Mouse (Mus musculus) heart, embryonic 14.5 days (tissue): Measurements from ENCODE around the gene Lyar. TPM values are rescaled to one million over a fixed set of nuclear protein-coding genes. Genes with fewer than 3 reads are reported as not detected.

ENCODE experiments used
- ATAC-seq: fragments of 200-750 bp; cut with Nextera tagmentation; 2 replicates; pipeline ENCODE4 v1.8.0; 2017; ENCODE audit warnings: low read depth, moderate TSS enrichment; ENCODE audit not compliant: insufficient number of reproducible peaks, insufficient read depth, low FRiP score
- H3K27ac ChIP-seq, 2 experiments: fragments of 200-500 bp in 1 of 2; fragments of 300-500 bp in 1 of 2; sonication (generic) in 1 of 2; replicated peaks in 1 of 2; 2 replicates each; pipeline ENCODE4 v1.5.1; 2012 to 2014; ENCODE audit warnings: low read depth in 2 of 2, low read length in 2 of 2, control low read depth in 1 of 2, mild to moderate bottlenecking in 1 of 2, mixed read lengths in 1 of 2; ENCODE audit not compliant: control insufficient read depth in 1 of 2, insufficient read depth in 1 of 2
- H3K27me3 ChIP-seq: fragments of 300-500 bp; sonication (generic); 2 replicates; pipeline ENCODE4 v1.6.1; 2014; ENCODE audit warnings: mild to moderate bottlenecking, low read length, control low read depth; ENCODE audit not compliant: control insufficient read depth, insufficient read depth
- H3K36me3 ChIP-seq: fragments of 300-500 bp; sonication (generic); 2 replicates; pipeline ENCODE4 v1.6.1; 2014; ENCODE audit warnings: mild to moderate bottlenecking, control low read depth, low read length, mixed read lengths; ENCODE audit not compliant: control insufficient read depth, insufficient read depth
- H3K4me1 ChIP-seq, 2 experiments: fragments of 200-500 bp in 1 of 2; fragments of 300-500 bp in 1 of 2; sonication (generic) in 1 of 2; 2 replicates each; pipeline ENCODE4 v1.6.1; 2012 to 2014; ENCODE audit warnings: low read length in 2 of 2, control low read depth in 1 of 2, mixed read lengths in 1 of 2; ENCODE audit not compliant: control insufficient read depth in 2 of 2, insufficient read depth in 2 of 2
- H3K4me2 ChIP-seq: fragments of 300-500 bp; sonication (generic); 2 replicates; pipeline ENCODE4 v1.6.1; 2014; ENCODE audit warnings: mild to moderate bottlenecking, low read length
- H3K4me3 ChIP-seq, 2 experiments: fragments of 200-500 bp in 1 of 2; fragments of 300-500 bp in 1 of 2; sonication (generic) in 1 of 2; 2 replicates each; pipeline ENCODE4 v1.5.1; 2012 to 2014; ENCODE audit warnings: low read length in 2 of 2, mild to moderate bottlenecking in 2 of 2, control low read depth in 1 of 2, low read depth in 1 of 2, moderate library complexity in 1 of 2; ENCODE audit not compliant: control insufficient read depth in 1 of 2, insufficient read depth in 1 of 2
- H3K9ac ChIP-seq: fragments of 300-500 bp; sonication (generic); 2 replicates; pipeline ENCODE4 v1.6.1; 2014; ENCODE audit warnings: mild to moderate bottlenecking, low read length
- H3K9me3 ChIP-seq: fragments of 300-500 bp; sonication (generic); 2 replicates; pipeline ENCODE4 v1.6.1; 2016; ENCODE audit warnings: low read length, control low read depth; ENCODE audit not compliant: control insufficient read depth
- WGBS: fragments of 180-500 bp; shearing (Covaris S2); extraction: QIAGEN DNeasy Blood & Tissue Kit; methylation state at CpG from one replicate; pipeline ENCODE4 v1.1.7; 2014; 5-methylcytosine and 5-hydroxymethylcytosine counted together
- polyA plus RNA-seq: library from polyadenylated mRNA; unstranded; fragments of >200 nt; fragmentation: Nextera tagmentation; extraction: Ambion mirVana; gene quantifications from 2 replicates; pipeline ENCODE4 v1.2.1, GENCODE M21; 2014

The Lyar gene
- polyA plus RNA-seq, 1 experiment from 2014 or later: 39.9 TPM

DNA sequence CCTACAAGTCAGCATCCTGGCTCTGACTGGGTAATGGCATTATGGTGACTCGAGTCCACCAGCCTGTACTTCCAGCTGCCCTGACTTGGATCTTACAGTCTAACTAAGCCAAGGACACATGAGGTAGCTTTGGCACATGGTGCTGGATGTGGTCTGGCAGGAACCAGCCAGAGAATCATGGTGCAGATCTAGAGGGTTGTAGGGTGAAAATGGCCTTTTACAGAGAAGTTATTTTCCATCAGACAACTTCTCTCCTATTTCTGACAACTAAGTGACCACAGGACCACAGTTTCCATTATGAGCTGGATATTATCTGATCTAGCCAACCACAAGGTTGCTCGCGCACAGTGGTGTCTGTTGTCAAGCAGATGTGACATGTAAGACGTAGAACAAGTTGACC is 53.6 kb downstream of the Lyar start:
- H3K27me3 ChIP-seq: peaks cover 48% of the 10 kb centered on the region
- peaks cover 2 to 11% of the 10 kb centered on the region in 2 experiments; a peak in 1 of 4 replicates for H3K4me1 ChIP-seq
- no peak for ATAC-seq
- H3K4me3 ChIP-seq: no peak overlapping the region
- H3K9me3 ChIP-seq: no peaks in the 10 kb centered on the region
- H3K27ac ChIP-seq: no peak overlapping the region
- H3K36me3 ChIP-seq: peaks cover 26% of the 10 kb centered on the region
- no peak overlapping the region for H3K9ac ChIP-seq
- H3K4me2 ChIP-seq: no peak overlapping the region
- WGBS: 83% methylated on average over 4 of the region's 4 CpGs

- Histone ChIP-seq H3K36me3 (peaks cover 8% of the 10 kb centered on the region), H3K9me3 (no peaks in the 10 kb centered on the region), H3K27me3 (peaks cover 68% of the 10 kb centered on the region), H3K27ac (no peak within 1 kb of the TSS), H3K4me3 (peak within 1 kb of the TSS in 1 of 2 experiments; percentile 26; a peak in 2 of 4 replicates), H3K9ac (no peak within 1 kb of the TSS), H3K4me1 (peaks cover 2 to 11% of the 10 kb centered on the region in 2 experiments; a peak in 1 of 4 replicates), H3K4me2 (peak within 1 kb of the TSS; percentile 53)
- no peak for ATAC-seq
- WGBS: 8% methylated on average over 4 of the region's 4 CpGs
Measured at GRCm38 (mm10) chr5:38275771-38276170, 55.5 kb downstream of the Lyar start, which contains the start of gene Otop1. Otop1 (plus strand) TSS chr5:38275972.

GRCm38 (mm10) chr5:38276451-38276850 is 56.2 kb downstream of the Lyar start:
- Histone ChIP-seq H3K9ac (no peak overlapping the region), H3K4me3 (0 out of 4 replicates have a peak overlapping the region, but pooled peaks of 1 of the 2 experiments have one; percentile 26), H3K27ac (no peak overlapping the region), H3K27me3 (peaks cover 69% of the 10 kb centered on the region), H3K4me2 (peak overlapping the region; percentile 45), H3K9me3 (no peaks in the 10 kb centered on the region), H3K36me3 (peaks cover 1% of the 10 kb centered on the region; the same call in 1 of the 2 replicates), H3K4me1 (peaks cover 2 to 11% of the 10 kb centered on the region in 2 experiments; a peak in 1 of 4 replicates)
- under 1% methylated on average over 19 of the region's 19 CpGs for WGBS
- ATAC-seq: no peak

- Histone ChIP-seq H3K9ac (no peak overlapping the region), H3K4me1 (peaks cover 2 to 11% of the 10 kb centered on the region in 2 experiments; a peak in 1 of 4 replicates), H3K4me3 (peak overlapping the region; percentile 10 to 26; a peak in 3 of 4 replicates), H3K27ac (no peak overlapping the region), H3K27me3 (peaks cover 69% of the 10 kb centered on the region), H3K4me2 (peak overlapping the region; percentile 53), H3K36me3 (no peaks in the 10 kb centered on the region), H3K9me3 (no peaks in the 10 kb centered on the region)
- 4% methylated on average over 58 of the region's 65 CpGs for WGBS
- ATAC-seq: no peak
Measured at GRCm38 (mm10) chr5:38277098-38277866, 57.0 kb downstream of the Lyar start.

GRCm38 (mm10) chr5:38277936-38278600 is 57.8 kb downstream of the Lyar start:
- no peaks in the 10 kb centered on the region for H3K9me3 ChIP-seq
- no peak overlapping the region for H3K27ac ChIP-seq
- H3K4me3 ChIP-seq: peak overlapping the region in 1 of 2 experiments; percentile 26; a peak in 1 of 4 replicates
- H3K36me3 ChIP-seq: no peaks in the 10 kb centered on the region
- H3K27me3 ChIP-seq: peaks cover 69% of the 10 kb centered on the region
- ATAC-seq: no peak
- no peak overlapping the region for H3K9ac ChIP-seq
- peaks cover 2 to 11% of the 10 kb centered on the region in 2 experiments; a peak in 1 of 4 replicates for H3K4me1 ChIP-seq
- peak overlapping the region; percentile 53; the same call in 1 of the 2 replicates for H3K4me2 ChIP-seq
- WGBS: 13% methylated on average over 12 of the region's 12 CpGs

DNA sequence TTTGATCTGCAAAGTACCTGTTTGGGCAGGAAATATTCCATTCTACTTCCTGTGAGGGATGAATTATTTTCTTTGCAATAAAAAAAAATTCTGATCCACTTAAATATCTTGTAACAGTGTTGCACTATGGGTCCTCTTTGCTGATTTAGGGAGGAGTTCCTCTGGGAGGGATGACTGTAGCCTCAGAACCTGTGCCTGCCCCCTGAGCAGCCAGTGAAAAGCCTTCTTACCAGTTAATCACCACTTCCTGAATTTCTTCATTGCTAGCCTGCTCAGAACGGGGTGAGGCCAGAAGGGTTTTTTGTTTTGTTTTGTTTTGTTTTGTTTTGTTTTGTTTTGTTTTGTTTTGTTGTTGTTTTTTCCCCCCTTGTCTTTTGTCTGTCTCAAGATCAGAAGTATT is 59.8 kb downstream of the Lyar start:
- Histone ChIP-seq H3K4me2 (no peak overlapping the region), H3K4me1 (peaks cover 2 to 11% of the 10 kb centered on the region in 2 experiments; a peak in 1 of 4 replicates), H3K27me3 (peaks cover 59% of the 10 kb centered on the region), H3K9ac (no peak overlapping the region), H3K4me3 (no peak overlapping the region), H3K27ac (no peak overlapping the region), H3K36me3 (no peaks in the 10 kb centered on the region), H3K9me3 (no peaks in the 10 kb centered on the region)
- 37% methylated on average over 1 of the region's 1 CpGs for WGBS
- ATAC-seq: no peak
